Mouse (Mus musculus) lung, embryonic 14.5 days (tissue): ENCODE measurements at regions not wholly inside any gene's neighbourhood (a gene's known extent, or its start where the extent isn't known, plus 50 kb on each side); places are given as distances from the start of the nearest gene placed in this dataset.

Source experiments
- ATAC-seq: fragments of 200-750 bp; cut with Nextera tagmentation; 2 replicates; pipeline ENCODE4 v1.8.0; 2017; ENCODE audit warnings: mild to moderate bottlenecking, moderate TSS enrichment, moderate library complexity; ENCODE audit not compliant: insufficient read depth
- DNase-seq: peaks from one replicate; pipeline ENCODE4 v3.0.0-alpha.2; 2015
- H3K27ac ChIP-seq: fragments of 300-500 bp; sonication (generic); 2 replicates; pipeline ENCODE4 v1.5.1; 2014; ENCODE audit warnings: low read depth, mild to moderate bottlenecking, moderate library complexity
- H3K27me3 ChIP-seq: fragments of 300-500 bp; sonication (generic); 2 replicates; pipeline ENCODE4 v1.6.1; 2014; ENCODE audit warnings: low read length, control low read depth; ENCODE audit not compliant: insufficient read depth
- H3K36me3 ChIP-seq: fragments of 300-500 bp; sonication (generic); 2 replicates; pipeline ENCODE4 v1.6.1; 2014; ENCODE audit warnings: control low read depth; ENCODE audit not compliant: insufficient read depth
- H3K4me1 ChIP-seq: fragments of 300-500 bp; sonication (generic); 2 replicates; pipeline ENCODE4 v1.6.1; 2014; ENCODE audit warnings: antibody characterized with exemption, control low read depth; ENCODE audit not compliant: insufficient read depth
- H3K4me2 ChIP-seq: fragments of 300-500 bp; sonication (generic); 2 replicates; pipeline ENCODE4 v1.6.1; 2014; ENCODE audit warnings: mild to moderate bottlenecking
- H3K4me3 ChIP-seq: fragments of 300-500 bp; sonication (generic); 2 replicates; pipeline ENCODE4 v1.5.1; 2014; ENCODE audit warnings: low read depth, low read length
- H3K9ac ChIP-seq: fragments of 300-500 bp; sonication (generic); 2 replicates; pipeline ENCODE4 v1.6.1; 2014
- H3K9me3 ChIP-seq: fragments of 300-500 bp; sonication (generic); 2 replicates; pipeline ENCODE4 v1.6.1; 2016; ENCODE audit warnings: low read depth, low read length, control low read depth
- CTCF ChIP-seq: IDR thresholded peaks from 2 replicates; pipeline ENCODE4 v1.5.1; 2016; ENCODE audit warnings: antibody characterized with exemption, low read depth
- WGBS: fragments of 180-500 bp; shearing (Covaris S2); extraction: QIAGEN DNeasy Blood & Tissue Kit; methylation state at CpG from one replicate; pipeline ENCODE4 v1.1.7; 2014; 5-methylcytosine and 5-hydroxymethylcytosine counted together

DNA sequence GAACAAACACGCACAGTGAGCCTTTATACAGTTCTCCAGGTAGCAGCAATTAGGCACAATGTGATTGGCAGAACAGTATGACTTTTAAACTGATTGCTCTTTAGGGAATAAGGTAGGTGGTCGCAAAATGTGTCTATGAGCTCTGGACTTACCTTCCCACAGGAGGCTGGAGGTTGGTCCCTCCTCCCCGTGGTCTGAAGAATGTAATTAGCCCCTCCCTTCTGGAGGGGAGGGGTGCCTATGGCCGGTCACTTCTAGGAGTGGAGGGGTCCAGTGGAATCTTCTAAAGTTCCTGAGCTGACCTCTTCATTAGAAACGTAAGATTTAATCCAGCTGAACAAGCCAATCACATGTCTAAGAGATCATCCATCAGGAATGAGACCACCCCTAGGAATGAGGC, 248.4 kb downstream of the Tmem38b start:
- 57% methylated on average over 5 of the region's 5 CpGs for WGBS
- Histone ChIP-seq H3K27ac (no peak overlapping the region), H3K4me3 (no peak overlapping the region), H3K4me2 (no peak overlapping the region), H3K4me1 (no peaks in the 10 kb centered on the region), H3K9ac (no peak overlapping the region), H3K36me3 (no peaks in the 10 kb centered on the region), H3K27me3 (no peaks in the 10 kb centered on the region), H3K9me3 (peaks cover 7% of the 10 kb centered on the region; the same call in 1 of the 2 replicates)
- ATAC-seq: no peak
- DNase-seq: no peak
- no peak for TF ChIP-seq CTCF

- no peaks in the 10 kb centered on the region for H3K27me3 ChIP-seq
- no peak for DNase-seq
- H3K9me3 ChIP-seq: no peaks in the 10 kb centered on the region
- no peak overlapping the region for H3K9ac ChIP-seq
- no peaks in the 10 kb centered on the region for H3K4me1 ChIP-seq
- no peak for ATAC-seq
- no peak overlapping the region for H3K27ac ChIP-seq
- no peak for TF ChIP-seq CTCF
- H3K4me3 ChIP-seq: no peak overlapping the region
- H3K36me3 ChIP-seq: no peaks in the 10 kb centered on the region
- no peak overlapping the region for H3K4me2 ChIP-seq
- 67% methylated on average over 9 of the region's 9 CpGs for WGBS
Observed at GRCm38 (mm10) chr4:54080526-54080925, 254.7 kb downstream of the Tmem38b start.

DNA sequence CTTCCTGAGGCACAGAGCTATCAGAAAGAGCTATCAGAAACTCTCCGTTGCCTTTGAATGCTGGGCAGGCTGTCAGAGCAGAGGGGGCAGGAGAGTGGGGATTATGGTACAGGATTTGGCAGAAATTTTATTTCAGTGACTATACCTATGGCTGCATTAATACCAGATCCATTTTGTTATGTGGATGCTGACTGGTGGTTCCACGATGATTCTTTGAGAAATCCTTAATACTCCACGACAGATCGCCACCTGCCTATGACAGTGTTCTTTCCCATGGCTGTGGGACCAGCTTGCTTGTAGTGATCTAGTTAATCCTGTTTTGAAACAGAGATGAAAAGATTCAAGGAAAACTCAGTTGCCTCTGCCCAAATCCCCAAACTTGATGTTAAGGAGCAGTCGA, 255.6 kb downstream of the Tmem38b start:
- DNase-seq (no peak), ATAC-seq (no peak)
- TF ChIP-seq CTCF: no peak
- Histone ChIP-seq H3K27me3 (no peaks in the 10 kb centered on the region), H3K9me3 (no peaks in the 10 kb centered on the region), H3K4me1 (no peaks in the 10 kb centered on the region), H3K4me2 (no peak overlapping the region), H3K9ac (no peak overlapping the region), H3K27ac (no peak overlapping the region), H3K4me3 (no peak overlapping the region), H3K36me3 (no peaks in the 10 kb centered on the region)
- WGBS: 67% methylated on average over 5 of the region's 5 CpGs

DNA sequence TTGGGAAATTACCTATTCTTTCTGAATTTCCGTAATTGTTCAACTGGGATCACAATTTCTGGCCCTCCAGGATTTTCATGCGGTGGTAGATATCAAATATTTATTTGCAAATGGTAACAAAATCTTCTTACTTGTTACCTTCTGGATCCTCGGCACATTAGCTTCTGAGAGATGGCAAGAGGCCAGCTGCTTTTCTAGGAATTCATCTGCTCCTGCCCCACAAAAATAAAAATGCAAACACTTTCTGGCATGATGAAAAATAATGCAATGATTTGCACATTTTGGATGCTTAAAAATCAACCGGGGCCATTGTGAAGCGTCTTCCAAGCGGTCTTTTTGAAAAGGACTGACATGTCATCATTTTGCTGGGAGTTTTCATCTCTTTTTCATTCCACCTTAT, 258.9 kb downstream of the Tmem38b start:
- no peak for TF ChIP-seq CTCF
- Histone ChIP-seq H3K4me1 (no peaks in the 10 kb centered on the region), H3K36me3 (no peaks in the 10 kb centered on the region), H3K9me3 (no peaks in the 10 kb centered on the region), H3K27ac (no peak overlapping the region), H3K4me2 (no peak overlapping the region), H3K27me3 (no peaks in the 10 kb centered on the region), H3K4me3 (no peak overlapping the region), H3K9ac (no peak overlapping the region)
- DNase-seq: no peak
- ATAC-seq: no peak
- WGBS: 73% methylated on average over 6 of the region's 6 CpGs

DNA sequence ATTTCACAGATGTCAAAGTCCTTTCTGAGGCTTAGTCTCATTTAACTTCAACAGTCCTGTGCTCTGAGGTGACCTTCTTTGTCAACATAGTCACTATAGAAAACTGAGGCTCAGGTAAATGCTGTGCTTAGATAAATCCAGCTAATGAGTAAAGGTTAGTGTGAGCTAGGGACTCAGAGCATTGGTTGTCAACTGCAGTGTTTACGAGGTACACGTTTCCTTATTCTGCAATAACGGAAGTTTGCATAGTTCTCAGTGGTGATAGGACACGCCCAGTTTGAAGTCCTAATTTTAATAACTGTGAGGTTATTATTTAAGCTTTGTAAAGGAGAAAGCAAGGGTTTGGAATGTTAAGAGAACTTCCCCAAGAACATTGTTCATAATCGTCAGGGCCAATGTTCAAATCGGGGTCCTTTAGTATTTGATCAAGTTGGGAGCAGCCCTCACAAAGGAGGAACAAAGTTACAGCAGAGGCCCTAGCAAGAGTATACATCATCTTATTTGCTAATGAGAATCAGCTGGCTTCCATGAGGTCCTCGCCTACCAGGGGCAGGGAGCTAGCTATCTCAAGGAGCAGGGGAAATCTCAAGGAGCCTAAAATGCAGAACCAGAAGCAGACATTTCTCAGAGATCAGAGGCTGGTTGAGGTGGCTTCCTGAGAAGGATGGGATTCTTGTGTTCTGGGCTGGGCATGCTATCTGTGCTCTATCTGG, 268.6 kb downstream of the Tmem38b start:
- no peaks in the 10 kb centered on the region for H3K36me3 ChIP-seq
- H3K4me2 ChIP-seq: no peak overlapping the region
- no peak overlapping the region for H3K4me3 ChIP-seq
- H3K27me3 ChIP-seq: no peaks in the 10 kb centered on the region
- TF ChIP-seq CTCF: no peak
- H3K9me3 ChIP-seq: no peaks in the 10 kb centered on the region
- DNase-seq (no peak), ATAC-seq (no peak)
- H3K27ac ChIP-seq: no peak overlapping the region
- H3K4me1 ChIP-seq: no peaks in the 10 kb centered on the region; the same call in 1 of the 2 replicates
- H3K9ac ChIP-seq: no peak overlapping the region
- 75% methylated on average over 7 of the region's 7 CpGs for WGBS

- no peak for TF ChIP-seq CTCF
- Histone ChIP-seq H3K9me3 (no peaks in the 10 kb centered on the region), H3K36me3 (no peaks in the 10 kb centered on the region), H3K27me3 (no peaks in the 10 kb centered on the region), H3K27ac (no peak overlapping the region), H3K4me2 (no peak overlapping the region), H3K4me1 (no peaks in the 10 kb centered on the region; the same call in 1 of the 2 replicates), H3K9ac (no peak overlapping the region), H3K4me3 (no peak overlapping the region)
- 42% methylated on average over 4 of the region's 4 CpGs for WGBS
- ATAC-seq (no peak), DNase-seq (no peak)
Observed at GRCm38 (mm10) chr4:54095200-54095930, 269.5 kb downstream of the Tmem38b start.

DNA sequence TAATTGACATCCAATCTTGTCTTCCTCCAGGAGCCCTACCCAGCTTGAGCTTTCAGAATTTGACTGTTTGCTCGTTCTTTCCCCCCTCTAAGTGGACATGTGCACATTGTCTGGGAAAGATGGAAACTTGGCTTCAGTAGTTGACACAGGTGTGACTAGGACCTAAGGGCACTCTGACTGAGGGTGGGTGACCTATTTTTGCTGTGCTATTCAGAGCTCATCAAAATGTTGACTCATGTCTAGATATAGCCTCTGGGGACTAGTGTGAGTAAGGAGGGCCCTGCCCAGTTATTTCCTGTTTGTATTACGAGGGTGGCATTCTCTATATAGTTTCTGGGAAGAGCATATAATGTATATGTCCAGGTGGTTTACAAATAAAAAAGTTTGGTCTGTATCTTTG, 271.7 kb downstream of the Tmem38b start:
- no peaks in the 10 kb centered on the region; the same call in 1 of the 2 replicates for H3K4me1 ChIP-seq

More for the DNA sequence above, 271.7 kb downstream of the Tmem38b start:
- H3K4me3 ChIP-seq: no peak overlapping the region
- no peak for DNase-seq
- 60% methylated on average over 2 of the region's 2 CpGs for WGBS
- no peak overlapping the region for H3K4me2 ChIP-seq
- H3K27ac ChIP-seq: no peak overlapping the region
- H3K27me3 ChIP-seq: no peaks in the 10 kb centered on the region
- H3K9ac ChIP-seq: no peak overlapping the region
- no peaks in the 10 kb centered on the region for H3K9me3 ChIP-seq
- ATAC-seq: no peak
- H3K36me3 ChIP-seq: no peaks in the 10 kb centered on the region
- TF ChIP-seq CTCF: no peak
